Mouse (Mus musculus) neural tube, embryonic 14.5 days (tissue): ENCODE results near the gene Serp1. TPM values are rescaled to one million over a fixed set of nuclear protein-coding genes. Genes with fewer than 3 reads are reported as not detected.

Source experiments
- ATAC-seq: fragments of 200-750 bp; cut with Nextera tagmentation; 2 replicates; pipeline ENCODE4 v1.8.0; 2017; ENCODE audit warnings: low read depth, mild to moderate bottlenecking, moderate TSS enrichment, moderate library complexity
- H3K27ac ChIP-seq: fragments of 300-500 bp; sonication (generic); 2 replicates; pipeline ENCODE4 v1.5.1; 2014; ENCODE audit warnings: low read depth, mild to moderate bottlenecking, control low read depth, low read length, moderate library complexity, mixed read lengths
- H3K27me3 ChIP-seq: fragments of 300-500 bp; sonication (generic); 2 replicates; pipeline ENCODE4 v1.6.1; 2014; ENCODE audit warnings: low read length; ENCODE audit not compliant: control insufficient read depth, insufficient read depth
- H3K36me3 ChIP-seq: fragments of 300-500 bp; sonication (generic); 2 replicates; pipeline ENCODE4 v1.6.1; 2014; ENCODE audit warnings: low read length, mixed read lengths; ENCODE audit not compliant: control insufficient read depth, insufficient read depth
- H3K4me1 ChIP-seq: fragments of 300-500 bp; sonication (generic); 2 replicates; pipeline ENCODE4 v1.6.1; 2014; ENCODE audit warnings: low read length; ENCODE audit not compliant: control insufficient read depth, insufficient read depth
- H3K4me2 ChIP-seq: fragments of 300-500 bp; sonication (generic); 2 replicates; pipeline ENCODE4 v1.6.1; 2014; ENCODE audit warnings: mild to moderate bottlenecking, low read depth, low read length, control low read depth
- H3K4me3 ChIP-seq: fragments of 300-500 bp; sonication (generic); 2 replicates; pipeline ENCODE4 v1.5.1; 2014; ENCODE audit warnings: low read depth, low read length, control low read depth, mixed read lengths
- H3K9ac ChIP-seq: fragments of 300-500 bp; sonication (generic); replicated peaks from 2 replicates; pipeline ENCODE4 v1.6.1; 2014; ENCODE audit warnings: low read depth, mild to moderate bottlenecking, control low read depth, low read length, mixed read lengths
- H3K9me3 ChIP-seq: fragments of 300-500 bp; sonication (generic); 2 replicates; pipeline ENCODE4 v1.6.1; 2016; ENCODE audit warnings: low read length; ENCODE audit not compliant: control insufficient read depth
- WGBS: fragments of 180-500 bp; shearing (Covaris S2); extraction: QIAGEN DNeasy Blood & Tissue Kit; methylation state at CpG from one replicate; pipeline ENCODE4 v1.1.7; 2014; 5-methylcytosine and 5-hydroxymethylcytosine counted together
- polyA plus RNA-seq: library from polyadenylated mRNA; unstranded; fragments of >200 nt; fragmentation: Nextera tagmentation; extraction: Ambion mirVana; gene quantifications from 2 replicates; pipeline ENCODE4 v1.2.1, GENCODE M21; 2014

The Serp1 gene
- polyA plus RNA-seq, 1 experiment from 2014 or later, result 46.2 TPM

GRCm38 (mm10) chr3:58524246-58524645, 1.4 kb downstream of the Serp1 start:
- peaks cover 14% of the 10 kb centered on the region for H3K4me1 ChIP-seq
- H3K4me2 ChIP-seq, result peak overlapping the region; percentile 84
- no peaks in the 10 kb centered on the region for H3K27me3 ChIP-seq
- H3K27ac ChIP-seq, result no peak overlapping the region
- 68% methylated on average over 4 of the region's 4 CpGs for WGBS
- ATAC-seq, result no peak
- H3K9ac ChIP-seq, result no peak overlapping the region
- no peaks in the 10 kb centered on the region for H3K9me3 ChIP-seq
- peaks cover 10% of the 10 kb centered on the region; the same call in 1 of the 2 replicates for H3K36me3 ChIP-seq
- H3K4me3 ChIP-seq, result peak overlapping the region; percentile 95

- Histone ChIP-seq H3K9me3 (no peaks in the 10 kb centered on the region), H3K4me3 (no peak overlapping the region), H3K4me1 (peaks cover 14% of the 10 kb centered on the region), H3K4me2 (no peak overlapping the region; the same call in 1 of the 2 replicates), H3K27ac (no peak overlapping the region), H3K36me3 (peaks cover 10% of the 10 kb centered on the region; the same call in 1 of the 2 replicates), H3K9ac (no peak overlapping the region), H3K27me3 (no peaks in the 10 kb centered on the region)
- WGBS, result 96% methylated on average over 3 of the region's 3 CpGs
- no peak for ATAC-seq
These were observed 2.3 kb downstream of the Serp1 start for GRCm38 (mm10) chr3:58523386-58523785.

GRCm38 (mm10) chr3:58521361-58521760, 4.3 kb downstream of the Serp1 start:
- Histone ChIP-seq H3K4me2 (no peak overlapping the region), H3K27ac (no peak overlapping the region), H3K9ac (no peak overlapping the region), H3K4me1 (peaks cover 7% of the 10 kb centered on the region), H3K4me3 (no peak overlapping the region), H3K27me3 (no peaks in the 10 kb centered on the region), H3K9me3 (no peaks in the 10 kb centered on the region), H3K36me3 (peaks cover 10% of the 10 kb centered on the region; the same call in 1 of the 2 replicates)
- WGBS, result 88% methylated on average over 2 of the region's 2 CpGs
- no peak for ATAC-seq

- 87% methylated on average over 6 of the region's 6 CpGs for WGBS
These were observed 5.4 kb downstream of the Serp1 start for GRCm38 (mm10) chr3:58520286-58520685.

GRCm38 (mm10) chr3:58519536-58519935, 6.2 kb downstream of the Serp1 start:
- WGBS, result 64% methylated on average over 3 of the region's 3 CpGs
- H3K4me3 ChIP-seq, result no peak overlapping the region
- no peaks in the 10 kb centered on the region for H3K9me3 ChIP-seq
- H3K27me3 ChIP-seq, result no peaks in the 10 kb centered on the region
- H3K4me1 ChIP-seq, result peaks cover 4% of the 10 kb centered on the region
- no peak overlapping the region for H3K4me2 ChIP-seq
- H3K36me3 ChIP-seq, result peaks cover 10% of the 10 kb centered on the region; the same call in 1 of the 2 replicates
- H3K27ac ChIP-seq, result no peak overlapping the region
- no peak for ATAC-seq
- no peak overlapping the region for H3K9ac ChIP-seq

More at GRCm38 (mm10) chr3:58520286-58520685, 5.4 kb downstream of the Serp1 start:
- H3K4me2 ChIP-seq, result no peak overlapping the region
- H3K9ac ChIP-seq, result no peak overlapping the region
- peaks cover 10% of the 10 kb centered on the region; the same call in 1 of the 2 replicates for H3K36me3 ChIP-seq
- no peak overlapping the region for H3K27ac ChIP-seq
- H3K4me3 ChIP-seq, result no peak overlapping the region
- H3K9me3 ChIP-seq, result no peaks in the 10 kb centered on the region
- ATAC-seq, result no peak
- H3K27me3 ChIP-seq, result no peaks in the 10 kb centered on the region
- peaks cover 7% of the 10 kb centered on the region for H3K4me1 ChIP-seq

GRCm38 (mm10) chr3:58518962-58519361, 6.7 kb downstream of the Serp1 start:
- Histone ChIP-seq H3K27ac (no peak overlapping the region), H3K4me2 (no peak overlapping the region), H3K36me3 (peaks cover 10% of the 10 kb centered on the region; the same call in 1 of the 2 replicates), H3K9me3 (no peaks in the 10 kb centered on the region), H3K4me1 (no peaks in the 10 kb centered on the region; the same call in 1 of the 2 replicates), H3K27me3 (no peaks in the 10 kb centered on the region), H3K9ac (no peak overlapping the region), H3K4me3 (no peak overlapping the region)
- no peak for ATAC-seq
- WGBS, result 93% methylated on average over 2 of the region's 2 CpGs

- ATAC-seq, result no peak
- H3K27me3 ChIP-seq, result no peaks in the 10 kb centered on the region
- no peak overlapping the region for H3K4me2 ChIP-seq
- peaks cover 9% of the 10 kb centered on the region; the same call in 1 of the 2 replicates for H3K36me3 ChIP-seq
- H3K4me1 ChIP-seq, result no peaks in the 10 kb centered on the region
- H3K9ac ChIP-seq, result no peak overlapping the region
- H3K9me3 ChIP-seq, result no peaks in the 10 kb centered on the region
- no peak overlapping the region for H3K4me3 ChIP-seq
- WGBS, result 80% methylated on average over 5 of the region's 5 CpGs
- H3K27ac ChIP-seq, result no peak overlapping the region
These were observed 7.9 kb downstream of the Serp1 start for GRCm38 (mm10) chr3:58517800-58518199.

GRCm38 (mm10) chr3:58517258-58517657, 8.4 kb downstream of the Serp1 start:
- H3K9ac ChIP-seq, result no peak overlapping the region
- no peak overlapping the region for H3K4me3 ChIP-seq
- no peaks in the 10 kb centered on the region for H3K4me1 ChIP-seq
- H3K9me3 ChIP-seq, result no peaks in the 10 kb centered on the region
- no peak for ATAC-seq
- WGBS, result 68% methylated on average over 5 of the region's 5 CpGs
- H3K4me2 ChIP-seq, result no peak overlapping the region
- peaks cover 4% of the 10 kb centered on the region; the same call in 1 of the 2 replicates for H3K36me3 ChIP-seq
- H3K27ac ChIP-seq, result no peak overlapping the region
- no peaks in the 10 kb centered on the region for H3K27me3 ChIP-seq

GRCm38 (mm10) chr3:58516602-58516976, 9.1 kb downstream of the Serp1 start:
- Histone ChIP-seq H3K4me2 (no peak overlapping the region), H3K4me3 (no peak overlapping the region), H3K27me3 (no peaks in the 10 kb centered on the region), H3K9ac (no peak overlapping the region), H3K4me1 (no peaks in the 10 kb centered on the region), H3K36me3 (0 out of 2 replicates have a peak, but pooled peaks cover 3% of the 10 kb centered on the region), H3K9me3 (no peaks in the 10 kb centered on the region), H3K27ac (no peak overlapping the region)
- no peak for ATAC-seq
- WGBS, result 78% methylated on average over 7 of the region's 7 CpGs
